Mouse (Mus musculus) retina, adult 2 months (tissue): ENCODE data around the gene Efhb.
A peak's percentile ranks its signal among the peaks of the same experiment; 100 is the strongest.

ENCODE experiments used
- DNase-seq: peaks from one replicate; pipeline ENCODE4 v3.0.0-alpha.2; 2012; ENCODE audit warnings: low read depth, low spot score

The Efhb gene

GRCm38 (mm10) chr17:53462603-53463495 lies at the start of gene Efhb:
Gene Efhb, minus strand, starts transcription at chr17:53463321.
- no peak for DNase-seq

GRCm38 (mm10) chr17:53512311-53512951 lies 49.3 kb upstream of the Efhb start:
- peak; percentile 9 for DNase-seq

DNA sequence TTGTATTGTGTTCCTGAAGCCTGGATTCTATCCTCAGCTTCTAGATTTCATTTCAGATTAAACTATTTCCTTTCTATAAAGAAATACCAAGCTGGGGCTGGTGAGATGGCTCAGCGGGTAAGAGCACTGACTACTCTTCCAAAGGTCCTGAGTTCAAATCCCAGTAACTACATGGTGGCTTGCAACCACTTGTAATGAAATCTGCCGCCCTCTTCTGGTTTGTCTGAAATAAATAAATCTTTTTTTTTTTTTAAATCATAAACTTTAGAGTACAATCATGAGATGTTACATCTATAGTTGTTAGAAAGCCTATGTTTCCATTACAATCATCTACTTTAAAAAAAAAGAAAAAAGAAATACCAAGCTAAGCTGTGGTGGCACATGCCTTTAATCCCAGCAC lies 39.8 kb upstream of the Efhb start:
- no peak for DNase-seq

DNA sequence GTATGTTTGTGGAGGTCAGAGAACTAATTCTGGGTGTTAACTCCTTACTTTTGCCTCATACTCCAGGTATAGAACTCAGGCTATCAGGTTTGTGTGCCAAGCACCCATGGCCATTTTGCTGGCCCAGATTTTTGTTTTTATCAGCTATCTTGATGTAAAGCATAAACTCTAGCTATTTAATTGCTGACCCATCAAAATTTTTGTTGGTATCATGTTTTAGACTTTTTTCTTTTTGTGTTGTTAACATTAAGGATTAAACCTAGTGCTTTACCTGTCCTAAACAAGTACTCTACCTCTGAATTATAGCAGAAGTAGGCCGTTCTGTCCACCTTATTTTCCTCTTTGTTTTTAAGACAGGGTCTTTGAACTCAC lies 25.9 kb upstream of the Efhb start:
- DNase-seq: no peak

DNA sequence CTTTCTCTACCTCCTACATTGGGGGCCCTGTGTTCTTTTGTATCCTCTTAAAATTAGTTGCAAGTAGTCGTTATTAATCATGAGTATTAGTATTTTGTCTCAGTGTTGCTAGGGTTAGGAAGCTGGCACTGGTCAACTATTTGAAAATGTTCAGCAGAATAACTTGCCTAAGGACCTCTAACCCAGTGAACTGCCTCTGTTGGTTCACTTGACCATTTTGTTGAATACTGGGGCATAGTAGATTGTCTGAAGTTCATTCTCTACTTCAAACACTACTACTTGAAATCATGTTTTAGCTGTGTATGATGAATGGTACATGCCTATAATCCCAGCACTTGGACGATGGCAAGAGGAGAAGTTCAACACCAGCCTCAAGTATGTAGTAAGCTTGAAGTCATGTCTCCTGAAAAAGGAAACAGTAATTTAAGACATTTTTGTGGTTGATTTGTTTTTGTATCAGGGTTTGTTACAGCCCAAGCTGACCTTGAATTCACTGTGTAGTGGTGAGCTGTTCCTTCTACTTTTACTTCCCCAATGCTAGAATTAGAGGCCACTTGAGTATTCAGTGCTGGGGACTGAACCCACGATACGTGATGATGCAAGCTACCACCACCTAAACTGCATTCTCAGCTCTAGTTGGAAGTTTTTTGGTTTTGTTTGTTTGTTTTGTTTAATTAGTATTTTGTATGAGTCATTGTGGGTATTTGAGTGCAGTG lies 25.3 kb upstream of the Efhb start:
- no peak for DNase-seq

- no peak for DNase-seq
Observed at GRCm38 (mm10) chr17:53480433-53480832, 17.3 kb upstream of the Efhb start.

GRCm38 (mm10) chr17:53479604-53480041 lies 16.5 kb upstream of the Efhb start:
- DNase-seq: no peak

- DNase-seq: peak; percentile 96
Observed at GRCm38 (mm10) chr17:53478858-53479603, 15.9 kb upstream of the Efhb start, which contains the start of gene Rab5a. Gene Rab5a, plus strand, starts transcription at chr17:53479234.

- no peak for DNase-seq
Observed at GRCm38 (mm10) chr17:53478066-53478857, 15.1 kb upstream of the Efhb start.

DNA sequence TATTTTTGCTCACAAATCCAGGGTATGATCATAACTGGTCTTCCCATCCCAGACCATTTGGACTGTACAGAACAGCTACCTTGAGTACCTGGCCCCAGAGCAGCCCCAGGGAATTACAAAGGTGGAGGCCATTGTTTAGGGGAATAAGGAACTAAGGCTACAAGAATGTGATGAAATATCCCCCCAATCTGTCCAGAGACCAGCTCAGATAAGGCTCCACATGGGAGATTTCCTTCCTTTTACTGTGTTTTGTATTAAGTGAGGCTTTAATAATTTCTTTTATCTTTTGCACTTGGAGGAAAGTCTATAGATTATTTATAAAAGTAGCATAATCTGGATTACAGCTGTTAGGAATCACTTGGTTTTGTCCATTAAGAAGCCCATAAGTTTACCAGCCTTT lies 5.6 kb upstream of the Efhb start:
- no peak for DNase-seq

DNA sequence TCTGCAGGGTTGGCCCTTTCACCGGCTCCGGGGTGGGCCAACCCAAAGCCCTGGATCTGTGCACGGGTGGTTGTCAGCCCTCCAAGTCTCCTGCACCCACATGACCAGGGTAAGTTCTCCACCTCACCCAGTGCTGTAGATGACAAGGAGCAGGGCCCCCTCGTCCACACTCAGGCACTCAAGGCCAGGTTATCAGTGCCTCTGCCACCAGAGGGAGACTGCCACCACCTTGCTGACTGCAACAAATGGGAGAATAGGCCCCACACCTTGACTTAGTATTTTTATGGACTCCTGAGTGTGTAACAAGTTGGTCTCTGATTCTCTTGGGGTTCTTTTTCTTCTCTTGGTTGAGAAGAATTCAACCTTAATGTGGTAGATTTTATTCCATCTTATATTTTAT lies 2.4 kb upstream of the Efhb start:
- no peak for DNase-seq

DNA sequence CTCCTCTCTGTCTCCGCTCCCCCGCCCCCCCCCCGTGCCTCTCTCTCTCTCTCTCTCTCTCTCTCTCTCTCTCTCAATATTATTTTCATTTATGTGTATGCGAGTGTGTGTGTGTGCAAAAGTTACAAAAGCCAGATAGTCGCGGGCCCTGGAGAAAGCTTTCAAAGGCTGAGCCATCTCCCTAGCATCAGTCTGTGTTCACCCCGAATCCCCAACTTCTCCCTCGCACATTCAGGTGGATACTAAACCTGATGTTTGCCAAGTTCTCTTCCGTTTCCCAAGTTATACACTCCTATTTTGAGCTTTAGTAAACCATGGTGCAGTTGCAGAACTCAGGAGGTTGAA lies 347 bp upstream of the Efhb start:
- DNase-seq: no peak

GRCm38 (mm10) chr17:53456742-53457141 lies 6.4 kb downstream of the Efhb start:
- DNase-seq: no peak

GRCm38 (mm10) chr17:53456152-53456551 lies 7.0 kb downstream of the Efhb start:
- no peak for DNase-seq

GRCm38 (mm10) chr17:53402689-53403306 lies 60.3 kb downstream of the Efhb start:
- DNase-seq: no peak

DNA sequence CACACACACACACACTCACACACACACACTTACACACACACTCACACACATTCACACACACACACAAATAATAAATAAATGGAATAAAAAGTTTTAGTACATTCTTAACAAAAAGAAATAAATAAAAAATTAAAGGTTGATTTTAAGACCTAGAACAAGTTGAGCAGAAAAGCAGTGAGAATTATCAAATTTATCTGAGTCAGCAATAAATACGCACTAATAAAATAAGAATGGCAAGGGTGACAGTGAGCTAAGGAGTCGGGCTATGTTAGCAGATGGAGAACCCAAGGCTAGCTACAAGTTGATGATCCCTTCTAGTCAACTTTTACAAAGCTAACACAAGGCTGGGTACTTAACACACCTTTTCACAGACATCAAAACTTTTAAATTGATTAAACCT lies 69.9 kb downstream of the Efhb start:
- DNase-seq: no peak

DNA sequence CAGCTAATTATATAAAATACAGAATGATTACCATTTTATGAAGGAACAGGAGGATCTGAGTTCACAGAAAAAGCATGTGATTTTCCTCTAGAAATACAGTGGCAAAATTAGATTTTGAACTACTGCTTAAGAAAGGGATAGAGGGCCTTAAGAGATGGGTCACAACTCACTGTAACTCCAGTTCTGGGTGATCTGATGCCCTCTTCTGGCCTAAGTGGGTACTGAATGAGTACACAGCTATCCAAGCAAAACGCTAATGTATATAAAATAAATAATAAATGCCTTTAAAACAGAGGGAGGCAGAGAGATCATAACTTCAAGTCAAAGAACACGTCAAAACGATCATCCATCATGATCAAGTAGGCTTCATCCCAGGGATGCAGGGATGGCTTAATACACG lies 73.6 kb downstream of the Efhb start:
- DNase-seq: no peak

GRCm38 (mm10) chr17:53387581-53388473 lies 75.3 kb downstream of the Efhb start:
- DNase-seq: no peak

DNA sequence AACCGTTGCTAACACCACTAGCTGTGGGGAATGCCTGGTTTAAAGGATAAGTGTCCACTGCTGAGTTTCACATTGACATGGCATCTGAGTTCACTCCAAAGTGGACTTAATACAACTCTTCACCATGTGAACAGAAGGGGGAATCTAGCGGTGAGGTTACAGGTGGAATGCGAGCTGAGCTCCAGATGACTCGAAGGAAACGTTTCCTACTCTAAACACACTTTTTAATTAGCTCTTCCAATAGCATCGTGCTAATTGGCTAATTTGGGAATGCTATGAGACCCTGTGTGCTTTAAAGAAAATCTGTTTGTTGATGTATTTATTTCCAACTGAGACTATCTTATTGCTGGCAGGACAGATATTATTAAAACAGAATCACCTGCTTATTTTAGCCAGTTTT lies 76.3 kb downstream of the Efhb start:
- no peak for DNase-seq
